Mouse (Mus musculus): Measurements from ENCODE around the gene Tet1. TPM values are rescaled to one million over a fixed set of nuclear protein-coding genes. Genes with fewer than 3 reads are reported as not detected.

Tet1 gene
- polyA plus RNA-seq, 1 experiment from 2014 or later: 27.7 TPM

GRCm38 (mm10) chr10:62843787-62844491, 64.9 kb downstream of the Tet1 start:
- H3K27ac ChIP-seq: peak overlapping the region; percentile 14; the same call in 1 of the 2 replicates
- H3K27me3 ChIP-seq: no peaks in the 10 kb centered on the region
- no peak overlapping the region for H3K4me3 ChIP-seq
- peaks cover 8% of the 10 kb centered on the region; the same call in 1 of the 2 replicates for H3K36me3 ChIP-seq
- ATAC-seq (ENCODE audit: borderline replicate concordance, extremely low read depth, low FRiP score, low TSS enrichment): peak; percentile 76; the same call in 1 of the 2 replicates
- no peak overlapping the region for H3K4me2 ChIP-seq
- H3K9me3 ChIP-seq: no peaks in the 10 kb centered on the region
- no peak overlapping the region for H3K9ac ChIP-seq
- WGBS: 23% methylated on average over 9 of the region's 9 CpGs
- peaks cover 21% of the 10 kb centered on the region for H3K4me1 ChIP-seq

GRCm38 (mm10) chr10:62841901-62842447, 66.8 kb downstream of the Tet1 start:
- Histone ChIP-seq H3K4me3 (no peak overlapping the region), H3K27me3 (no peaks in the 10 kb centered on the region), H3K36me3 (peaks cover 15% of the 10 kb centered on the region; the same call in 1 of the 2 replicates), H3K4me1 (peaks cover 14% of the 10 kb centered on the region), H3K4me2 (no peak overlapping the region), H3K27ac (no peak overlapping the region), H3K9me3 (no peaks in the 10 kb centered on the region), H3K9ac (no peak overlapping the region)
- no peak for ATAC-seq (ENCODE audit: borderline replicate concordance, extremely low read depth, low FRiP score, low TSS enrichment)
- 73% methylated on average over 10 of the region's 10 CpGs for WGBS

- Histone ChIP-seq H3K4me1 (peaks cover 13% of the 10 kb centered on the region), H3K4me3 (no peak overlapping the region), H3K36me3 (peaks cover 15% of the 10 kb centered on the region; the same call in 1 of the 2 replicates), H3K27me3 (no peaks in the 10 kb centered on the region), H3K4me2 (no peak overlapping the region), H3K27ac (no peak overlapping the region), H3K9me3 (no peaks in the 10 kb centered on the region), H3K9ac (no peak overlapping the region)
- no peak for ATAC-seq (ENCODE audit: borderline replicate concordance, extremely low read depth, low FRiP score, low TSS enrichment)
- 88% methylated on average over 7 of the region's 7 CpGs for WGBS
Observed at GRCm38 (mm10) chr10:62840687-62841086, 68.1 kb downstream of the Tet1 start.

- no peak overlapping the region for H3K9ac ChIP-seq
- H3K4me1 ChIP-seq: no peaks in the 10 kb centered on the region
- no peaks in the 10 kb centered on the region for H3K27me3 ChIP-seq
- ATAC-seq (ENCODE audit: borderline replicate concordance, extremely low read depth, low FRiP score, low TSS enrichment): no peak
- no peak overlapping the region for H3K4me2 ChIP-seq
- H3K4me3 ChIP-seq: no peak overlapping the region
- 87% methylated on average over 5 of the region's 5 CpGs for WGBS
- no peaks in the 10 kb centered on the region for H3K9me3 ChIP-seq
- no peak overlapping the region for H3K27ac ChIP-seq
- H3K36me3 ChIP-seq: peaks cover 15% of the 10 kb centered on the region; the same call in 1 of the 2 replicates
Observed at GRCm38 (mm10) chr10:62837987-62838386, 70.8 kb downstream of the Tet1 start.

GRCm38 (mm10) chr10:62832783-62833182, 76.0 kb downstream of the Tet1 start:
- Histone ChIP-seq H3K9me3 (no peaks in the 10 kb centered on the region), H3K4me3 (no peak overlapping the region), H3K4me1 (no peaks in the 10 kb centered on the region), H3K4me2 (no peak overlapping the region), H3K36me3 (peaks cover 4% of the 10 kb centered on the region; the same call in 1 of the 2 replicates), H3K27me3 (no peaks in the 10 kb centered on the region), H3K9ac (no peak overlapping the region), H3K27ac (no peak overlapping the region)
- ATAC-seq (ENCODE audit: borderline replicate concordance, extremely low read depth, low FRiP score, low TSS enrichment): no peak
- WGBS: 66% methylated on average over 9 of the region's 9 CpGs

GRCm38 (mm10) chr10:62831546-62831945, 77.2 kb downstream of the Tet1 start:
- H3K4me1 ChIP-seq: no peaks in the 10 kb centered on the region
- peak; percentile 49; the same call in 1 of the 2 replicates for ATAC-seq (ENCODE audit: borderline replicate concordance, extremely low read depth, low FRiP score, low TSS enrichment)
- no peak overlapping the region for H3K4me3 ChIP-seq
- no peak overlapping the region for H3K9ac ChIP-seq
- 42% methylated on average over 2 of the region's 2 CpGs for WGBS
- no peak overlapping the region for H3K27ac ChIP-seq
- H3K27me3 ChIP-seq: no peaks in the 10 kb centered on the region
- H3K36me3 ChIP-seq: peaks cover 4% of the 10 kb centered on the region; the same call in 1 of the 2 replicates
- no peak overlapping the region for H3K4me2 ChIP-seq
- no peaks in the 10 kb centered on the region for H3K9me3 ChIP-seq

- H3K36me3 ChIP-seq: peaks cover 21% of the 10 kb centered on the region
- no peaks in the 10 kb centered on the region for H3K4me1 ChIP-seq
- no peak for ATAC-seq (ENCODE audit: borderline replicate concordance, extremely low read depth, low FRiP score, low TSS enrichment)
- no peak overlapping the region for H3K4me3 ChIP-seq
- H3K27ac ChIP-seq: no peak overlapping the region
- H3K9me3 ChIP-seq: no peaks in the 10 kb centered on the region
- WGBS: 82% methylated on average over 8 of the region's 8 CpGs
- H3K4me2 ChIP-seq: no peak overlapping the region
- H3K27me3 ChIP-seq: no peaks in the 10 kb centered on the region
- no peak overlapping the region for H3K9ac ChIP-seq
Observed at GRCm38 (mm10) chr10:62824474-62824873, 84.3 kb downstream of the Tet1 start.

- H3K4me1 ChIP-seq: no peaks in the 10 kb centered on the region
- WGBS: 70% methylated on average over 4 of the region's 4 CpGs
- ATAC-seq (ENCODE audit: borderline replicate concordance, extremely low read depth, low FRiP score, low TSS enrichment): no peak
- peaks cover 27% of the 10 kb centered on the region for H3K36me3 ChIP-seq
- H3K4me2 ChIP-seq: no peak overlapping the region
- H3K4me3 ChIP-seq: no peak overlapping the region
- H3K27me3 ChIP-seq: no peaks in the 10 kb centered on the region
- H3K9ac ChIP-seq: no peak overlapping the region
- no peaks in the 10 kb centered on the region for H3K9me3 ChIP-seq
- no peak overlapping the region for H3K27ac ChIP-seq
Observed at GRCm38 (mm10) chr10:62823431-62823830, 85.4 kb downstream of the Tet1 start.

- ATAC-seq (ENCODE audit: borderline replicate concordance, extremely low read depth, low FRiP score, low TSS enrichment): no peak
- no peaks in the 10 kb centered on the region for H3K9me3 ChIP-seq
- no peak overlapping the region for H3K4me3 ChIP-seq
- no peaks in the 10 kb centered on the region for H3K4me1 ChIP-seq
- no peaks in the 10 kb centered on the region for H3K27me3 ChIP-seq
- no peak overlapping the region for H3K9ac ChIP-seq
- peaks cover 15% of the 10 kb centered on the region for H3K36me3 ChIP-seq
- no peak overlapping the region for H3K4me2 ChIP-seq
- WGBS: 75% methylated on average over 4 of the region's 4 CpGs
- no peak overlapping the region for H3K27ac ChIP-seq
Observed at GRCm38 (mm10) chr10:62810010-62810409, 98.8 kb downstream of the Tet1 start.

GRCm38 (mm10) chr10:62808766-62809165, 100.0 kb downstream of the Tet1 start:
- H3K27ac ChIP-seq: no peak overlapping the region
- no peak for ATAC-seq (ENCODE audit: borderline replicate concordance, extremely low read depth, low FRiP score, low TSS enrichment)
- no peak overlapping the region for H3K4me2 ChIP-seq
- H3K27me3 ChIP-seq: no peaks in the 10 kb centered on the region
- H3K36me3 ChIP-seq: peaks cover 15% of the 10 kb centered on the region
- H3K9me3 ChIP-seq: no peaks in the 10 kb centered on the region
- no peaks in the 10 kb centered on the region for H3K4me1 ChIP-seq
- 89% methylated on average over 2 of the region's 2 CpGs for WGBS
- H3K9ac ChIP-seq: no peak overlapping the region
- H3K4me3 ChIP-seq: no peak overlapping the region

GRCm38 (mm10) chr10:62808316-62808715, 100.5 kb downstream of the Tet1 start:
- H3K4me2 ChIP-seq: no peak overlapping the region
- H3K9ac ChIP-seq: no peak overlapping the region
- no peak for ATAC-seq (ENCODE audit: borderline replicate concordance, extremely low read depth, low FRiP score, low TSS enrichment)
- peaks cover 11% of the 10 kb centered on the region for H3K36me3 ChIP-seq
- H3K4me1 ChIP-seq: no peaks in the 10 kb centered on the region
- no peaks in the 10 kb centered on the region for H3K9me3 ChIP-seq
- H3K27ac ChIP-seq: no peak overlapping the region
- 86% methylated on average over 7 of the region's 7 CpGs for WGBS
- H3K27me3 ChIP-seq: no peaks in the 10 kb centered on the region
- H3K4me3 ChIP-seq: no peak overlapping the region

- Histone ChIP-seq H3K27ac (no peak overlapping the region), H3K27me3 (no peaks in the 10 kb centered on the region), H3K36me3 (no peaks in the 10 kb centered on the region), H3K4me1 (no peaks in the 10 kb centered on the region), H3K9ac (no peak overlapping the region), H3K9me3 (no peaks in the 10 kb centered on the region), H3K4me3 (no peak overlapping the region), H3K4me2 (no peak overlapping the region)
- WGBS: 70% methylated on average over 2 of the region's 2 CpGs
- no peak for ATAC-seq (ENCODE audit: borderline replicate concordance, extremely low read depth, low FRiP score, low TSS enrichment)
Observed at GRCm38 (mm10) chr10:62804106-62804505, 104.7 kb downstream of the Tet1 start.
